Mouse (Mus musculus): ENCODE results near the gene Tex9.

Gene Tex9

GRCm38 (mm10) chr9:72492194-72492565, at the start of gene Tex9:
Gene Tex9, minus strand, starts transcription at chr9:72492212.
- no peak for DNase-seq (ENCODE audit: low spot score)

GRCm38 (mm10) chr9:72537086-72537485, 45.1 kb upstream of the Tex9 start:
- no peak for DNase-seq (ENCODE audit: low spot score)

GRCm38 (mm10) chr9:72535394-72535793, 43.4 kb upstream of the Tex9 start:
- DNase-seq (ENCODE audit: low spot score), result no peak

- DNase-seq (ENCODE audit: low spot score), result no peak
Measured at GRCm38 (mm10) chr9:72534985-72535384, 43.0 kb upstream of the Tex9 start.

GRCm38 (mm10) chr9:72533089-72533415, 41.0 kb upstream of the Tex9 start:
- peak; percentile 20 for DNase-seq (ENCODE audit: low spot score)

GRCm38 (mm10) chr9:72532381-72533088, 40.5 kb upstream of the Tex9 start:
- peak; percentile 33 for DNase-seq (ENCODE audit: low spot score)

GRCm38 (mm10) chr9:72531996-72532380, 40.0 kb upstream of the Tex9 start, which contains the start of gene Rfx7:
Gene Rfx7, plus strand, starts transcription at chr9:72532240.
- DNase-seq (ENCODE audit: low spot score), result peak; percentile 55

- DNase-seq (ENCODE audit: low spot score), result peak; percentile 31
Measured at GRCm38 (mm10) chr9:72531291-72531995, 39.4 kb upstream of the Tex9 start.

GRCm38 (mm10) chr9:72530824-72531223, 38.8 kb upstream of the Tex9 start:
- DNase-seq (ENCODE audit: low spot score), result no peak

GRCm38 (mm10) chr9:72530237-72530636, 38.2 kb upstream of the Tex9 start:
- peak; percentile 95 for DNase-seq (ENCODE audit: low spot score)

- no peak for DNase-seq (ENCODE audit: low spot score)
Measured at GRCm38 (mm10) chr9:72526091-72526490, 34.1 kb upstream of the Tex9 start.

GRCm38 (mm10) chr9:72520849-72521248, 28.8 kb upstream of the Tex9 start:
- DNase-seq (ENCODE audit: low spot score), result no peak

- DNase-seq (ENCODE audit: low spot score), result no peak
Measured at GRCm38 (mm10) chr9:72519246-72519645, 27.2 kb upstream of the Tex9 start.

GRCm38 (mm10) chr9:72515366-72515765, 23.4 kb upstream of the Tex9 start:
- no peak for DNase-seq (ENCODE audit: low spot score)

- DNase-seq (ENCODE audit: low spot score), result no peak
Measured at GRCm38 (mm10) chr9:72512229-72512981, 20.4 kb upstream of the Tex9 start.

- no peak for DNase-seq (ENCODE audit: low spot score)
Measured at GRCm38 (mm10) chr9:72497171-72497570, 5.2 kb upstream of the Tex9 start.

- no peak for DNase-seq (ENCODE audit: low spot score)
Measured at GRCm38 (mm10) chr9:72496691-72497090, 4.7 kb upstream of the Tex9 start.

GRCm38 (mm10) chr9:72493984-72494685, 2.1 kb upstream of the Tex9 start:
- DNase-seq (ENCODE audit: low spot score), result no peak

GRCm38 (mm10) chr9:72493465-72493864, 1.5 kb upstream of the Tex9 start:
- no peak for DNase-seq (ENCODE audit: low spot score)

- DNase-seq (ENCODE audit: low spot score), result peak; percentile 91
Measured at GRCm38 (mm10) chr9:72491559-72492193, 336 bp downstream of the Tex9 start.

- DNase-seq (ENCODE audit: low spot score), result no peak
Measured at GRCm38 (mm10) chr9:72489131-72489530, 2.9 kb downstream of the Tex9 start.

- DNase-seq (ENCODE audit: low spot score), result no peak
Measured at GRCm38 (mm10) chr9:72488523-72488922, 3.5 kb downstream of the Tex9 start.

Measured in c-Kit-positive CD71-positive TER-119-positive erythroid progenitor cells, embryonic 14.5 days (primary cell).